Mouse (Mus musculus): Measurements from ENCODE around the gene Fbxw20. TPM values are rescaled to one million over a fixed set of nuclear protein-coding genes. Genes with fewer than 3 reads are reported as not detected.
"Not testable (repeated sequence)": the region's sequence is repeated elsewhere in the genome, so short reads cannot be mapped to it uniquely, and the experiment has no call there.

Gene Fbxw20
- polyA plus RNA-seq (2015; fragmentation: Nextera tagmentation; extraction: Ambion mirVana): not detected in 2 replicates

- H3K36me3 ChIP-seq: no peaks in the 10 kb centered on the region
- 87% methylated on average over 1 of the region's 1 CpGs for WGBS
These were observed at the start of gene Fbxw20 for GRCm38 (mm10) chr9:109234654-109235053. Gene Fbxw20, minus strand, starts transcription at chr9:109234754.

GRCm38 (mm10) chr9:109263041-109263440 lies 28.5 kb upstream of the Fbxw20 start:
- no peaks in the 10 kb centered on the region for H3K36me3 ChIP-seq
- no peak overlapping the region for H3K9ac ChIP-seq (replicated peaks)
- no peaks in the 10 kb centered on the region for H3K9me3 ChIP-seq (replicated peaks)
- no peak overlapping the region for H3K4me2 ChIP-seq
- no peaks in the 10 kb centered on the region for H3K27me3 ChIP-seq (replicated peaks)
- H3K4me1 ChIP-seq: no peaks in the 10 kb centered on the region
- H3K27ac ChIP-seq (replicated peaks): no peak overlapping the region
- ATAC-seq (ENCODE audit: low FRiP score): no peak
- 65% methylated on average over 2 of the region's 2 CpGs for WGBS
- no peak overlapping the region for H3K4me3 ChIP-seq (replicated peaks)

More at GRCm38 (mm10) chr9:109234654-109235053, at the start of gene Fbxw20:
- Histone ChIP-seq H3K27ac (replicated peaks) (no peak within 1 kb of the TSS), H3K4me3 (replicated peaks) (no peak within 1 kb of the TSS), H3K9me3 (replicated peaks) (no peaks in the 10 kb centered on the region), H3K4me2 (no peak within 1 kb of the TSS), H3K27me3 (replicated peaks) (no peaks in the 10 kb centered on the region), H3K4me1 (no peaks in the 10 kb centered on the region), H3K9ac (replicated peaks) (no peak within 1 kb of the TSS)
- ATAC-seq (ENCODE audit: low FRiP score): no peak

- H3K27ac ChIP-seq (replicated peaks): no peak overlapping the region
- H3K36me3 ChIP-seq: no peaks in the 10 kb centered on the region
- ATAC-seq (ENCODE audit: low FRiP score): no peak
- H3K27me3 ChIP-seq (replicated peaks): no peaks in the 10 kb centered on the region
- no peak overlapping the region for H3K9ac ChIP-seq (replicated peaks)
- H3K9me3 ChIP-seq (replicated peaks): no peaks in the 10 kb centered on the region
- H3K4me1 ChIP-seq: no peaks in the 10 kb centered on the region
- H3K4me3 ChIP-seq (replicated peaks): no peak overlapping the region
- 70% methylated on average over 6 of the region's 6 CpGs for WGBS
- no peak overlapping the region for H3K4me2 ChIP-seq
These were observed 16.1 kb downstream of the Fbxw20 start for GRCm38 (mm10) chr9:109218449-109218848.

GRCm38 (mm10) chr9:109201347-109201746 lies 33.2 kb downstream of the Fbxw20 start:
- WGBS: 55% methylated on average over 1 of the region's 1 CpGs
- H3K9me3 ChIP-seq (replicated peaks); ATAC-seq (ENCODE audit: low FRiP score); H3K4me1 ChIP-seq; H3K9ac ChIP-seq (replicated peaks); H3K4me3 ChIP-seq (replicated peaks); H3K36me3 ChIP-seq; H3K27ac ChIP-seq (replicated peaks); H3K4me2 ChIP-seq; H3K27me3 ChIP-seq (replicated peaks): not testable (repeated sequence)

GRCm38 (mm10) chr9:109200349-109200748 lies 34.2 kb downstream of the Fbxw20 start:
- Histone ChIP-seq H3K4me3 (replicated peaks) (no peak overlapping the region), H3K9ac (replicated peaks) (no peak overlapping the region), H3K9me3 (replicated peaks) (no peaks in the 10 kb centered on the region), H3K27me3 (replicated peaks) (no peaks in the 10 kb centered on the region), H3K4me2 (no peak overlapping the region), H3K36me3 (no peaks in the 10 kb centered on the region), H3K4me1 (no peaks in the 10 kb centered on the region), H3K27ac (replicated peaks) (no peak overlapping the region)
- WGBS: 95% methylated on average over 1 of the region's 1 CpGs
- no peak for ATAC-seq (ENCODE audit: low FRiP score)

- Histone ChIP-seq H3K4me1 (no peaks in the 10 kb centered on the region), H3K36me3 (no peaks in the 10 kb centered on the region), H3K9me3 (replicated peaks) (no peaks in the 10 kb centered on the region), H3K4me3 (replicated peaks) (no peak overlapping the region), H3K9ac (replicated peaks) (no peak overlapping the region), H3K4me2 (no peak overlapping the region), H3K27ac (replicated peaks) (no peak overlapping the region), H3K27me3 (replicated peaks) (no peaks in the 10 kb centered on the region)
- WGBS: 81% methylated on average over 1 of the region's 1 CpGs
- no peak for ATAC-seq (ENCODE audit: low FRiP score)
These were observed 35.2 kb downstream of the Fbxw20 start for GRCm38 (mm10) chr9:109199353-109199752.

DNA sequence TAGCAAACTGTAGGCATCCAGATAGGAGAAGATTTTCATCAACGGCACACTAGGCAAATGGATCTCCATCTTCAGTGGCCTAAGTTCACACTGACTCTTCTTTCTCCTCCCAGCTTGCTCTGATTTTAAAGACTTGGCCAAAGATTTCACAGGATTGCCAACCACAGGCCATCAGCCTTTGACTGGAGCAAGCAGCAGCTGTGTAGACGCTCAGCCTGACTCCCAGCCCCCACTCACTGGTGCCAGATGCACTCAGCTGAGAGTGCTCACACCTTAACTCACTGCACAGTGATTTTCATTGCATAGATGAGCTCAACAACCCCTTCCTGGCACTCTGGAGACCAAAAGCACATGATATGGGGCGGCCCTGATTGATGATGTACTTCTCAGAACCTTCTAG lies 38.7 kb downstream of the Fbxw20 start, which contains the start of gene Fbxw13:
Gene Fbxw13 (minus strand): TSS at position 101 of the 400 bp plus-strand sequence.
- not testable (repeated sequence) for H3K9me3 ChIP-seq (replicated peaks); H3K4me3 ChIP-seq (replicated peaks); H3K36me3 ChIP-seq; H3K27ac ChIP-seq (replicated peaks); H3K9ac ChIP-seq (replicated peaks); H3K4me2 ChIP-seq; H3K27me3 ChIP-seq (replicated peaks); ATAC-seq (ENCODE audit: low FRiP score); H3K4me1 ChIP-seq
- WGBS: 87% methylated on average over 3 of the region's 3 CpGs

- H3K36me3 ChIP-seq: no peaks in the 10 kb centered on the region
- 68% methylated on average over 1 of the region's 1 CpGs for WGBS
- no peak overlapping the region for H3K27ac ChIP-seq (replicated peaks)
- no peak overlapping the region for H3K9ac ChIP-seq (replicated peaks)
- H3K4me3 ChIP-seq (replicated peaks): no peak overlapping the region
- no peak overlapping the region for H3K4me2 ChIP-seq
- ATAC-seq (ENCODE audit: low FRiP score): no peak
- H3K27me3 ChIP-seq (replicated peaks): no peaks in the 10 kb centered on the region
- no peaks in the 10 kb centered on the region for H3K4me1 ChIP-seq
- no peaks in the 10 kb centered on the region; the same call in 1 of the 2 replicates for H3K9me3 ChIP-seq (replicated peaks)
These were observed 57.3 kb downstream of the Fbxw20 start for GRCm38 (mm10) chr9:109177208-109177607.

- H3K4me2 ChIP-seq: no peak overlapping the region
- WGBS: 93% methylated on average over 1 of the region's 1 CpGs
These were observed 58.3 kb downstream of the Fbxw20 start for GRCm38 (mm10) chr9:109176301-109176700.

More at GRCm38 (mm10) chr9:109176301-109176700, 58.3 kb downstream of the Fbxw20 start:
- no peaks in the 10 kb centered on the region; the same call in 1 of the 2 replicates for H3K9me3 ChIP-seq (replicated peaks)
- no peak for ATAC-seq (ENCODE audit: low FRiP score)
- no peaks in the 10 kb centered on the region for H3K36me3 ChIP-seq
- H3K27ac ChIP-seq (replicated peaks): no peak overlapping the region
- no peaks in the 10 kb centered on the region for H3K27me3 ChIP-seq (replicated peaks)
- no peak overlapping the region for H3K9ac ChIP-seq (replicated peaks)
- no peak overlapping the region for H3K4me3 ChIP-seq (replicated peaks)
- H3K4me1 ChIP-seq: no peaks in the 10 kb centered on the region

Other genes starting within 250 kb of the Fbxw20 start
- not detected in 2 replicates for gene Ucn2, start 248.7 kb downstream of the Fbxw20 start, polyA plus RNA-seq (2015; fragmentation: Nextera tagmentation; extraction: Ambion mirVana)
- 26.3 and 30.1 TPM in 2 replicates for gene Pfkfb4, start 243.0 kb downstream of the Fbxw20 start, polyA plus RNA-seq (2015; fragmentation: Nextera tagmentation; extraction: Ambion mirVana)
- 78.4 and 93.0 TPM in 2 replicates for gene Shisa5, start 196.2 kb downstream of the Fbxw20 start, polyA plus RNA-seq (2015; fragmentation: Nextera tagmentation; extraction: Ambion mirVana)
- 13.9 and 15.6 TPM in 2 replicates for gene Trex1, start 175.0 kb downstream of the Fbxw20 start, polyA plus RNA-seq (2015; fragmentation: Nextera tagmentation; extraction: Ambion mirVana)
- 32.8 TPM in 2 replicates for gene Atrip, start 160.6 kb downstream of the Fbxw20 start, polyA plus RNA-seq (2015; fragmentation: Nextera tagmentation; extraction: Ambion mirVana)
- gene Ccdc51, start 152.3 kb downstream of the Fbxw20 start, polyA plus RNA-seq (2015; fragmentation: Nextera tagmentation; extraction: Ambion mirVana): 12.2 and 13.7 TPM in 2 replicates
- 678 and 752 TPM in 2 replicates for gene Tma7, start 152.2 kb downstream of the Fbxw20 start, polyA plus RNA-seq (2015; fragmentation: Nextera tagmentation; extraction: Ambion mirVana)
- gene Plxnb1, start 139.4 kb downstream of the Fbxw20 start, polyA plus RNA-seq (2015; fragmentation: Nextera tagmentation; extraction: Ambion mirVana): 11.6 and 13.7 TPM in 2 replicates
- not detected in 2 replicates for gene Fbxw21, start 72.7 kb downstream of the Fbxw20 start, polyA plus RNA-seq (2015; fragmentation: Nextera tagmentation; extraction: Ambion mirVana)
- gene Fbxw13, start 38.8 kb downstream of the Fbxw20 start, polyA plus RNA-seq (2015; fragmentation: Nextera tagmentation; extraction: Ambion mirVana): not detected in 2 replicates
- gene Fbxw14, start 52.9 kb upstream of the Fbxw20 start, polyA plus RNA-seq (2015; fragmentation: Nextera tagmentation; extraction: Ambion mirVana): not detected in 2 replicates
- gene Fbxw28, start 104.9 kb upstream of the Fbxw20 start, polyA plus RNA-seq (2015; fragmentation: Nextera tagmentation; extraction: Ambion mirVana): not detected in 2 replicates
- not detected in 2 replicates for gene Fbxw22, start 169.5 kb upstream of the Fbxw20 start, polyA plus RNA-seq (2015; fragmentation: Nextera tagmentation; extraction: Ambion mirVana)
- not detected in 2 replicates for gene Fbxw16, start 214.4 kb upstream of the Fbxw20 start, polyA plus RNA-seq (2015; fragmentation: Nextera tagmentation; extraction: Ambion mirVana)

Data from neural tube, embryonic 15.5 days (tissue).